Mouse (Mus musculus): ENCODE results near the gene Vwa7. TPM values are rescaled to one million over a fixed set of nuclear protein-coding genes. Genes with fewer than 3 reads are reported as not detected.

Gene Vwa7
- polyA plus RNA-seq, 1 experiment, result 0.38 TPM

DNA sequence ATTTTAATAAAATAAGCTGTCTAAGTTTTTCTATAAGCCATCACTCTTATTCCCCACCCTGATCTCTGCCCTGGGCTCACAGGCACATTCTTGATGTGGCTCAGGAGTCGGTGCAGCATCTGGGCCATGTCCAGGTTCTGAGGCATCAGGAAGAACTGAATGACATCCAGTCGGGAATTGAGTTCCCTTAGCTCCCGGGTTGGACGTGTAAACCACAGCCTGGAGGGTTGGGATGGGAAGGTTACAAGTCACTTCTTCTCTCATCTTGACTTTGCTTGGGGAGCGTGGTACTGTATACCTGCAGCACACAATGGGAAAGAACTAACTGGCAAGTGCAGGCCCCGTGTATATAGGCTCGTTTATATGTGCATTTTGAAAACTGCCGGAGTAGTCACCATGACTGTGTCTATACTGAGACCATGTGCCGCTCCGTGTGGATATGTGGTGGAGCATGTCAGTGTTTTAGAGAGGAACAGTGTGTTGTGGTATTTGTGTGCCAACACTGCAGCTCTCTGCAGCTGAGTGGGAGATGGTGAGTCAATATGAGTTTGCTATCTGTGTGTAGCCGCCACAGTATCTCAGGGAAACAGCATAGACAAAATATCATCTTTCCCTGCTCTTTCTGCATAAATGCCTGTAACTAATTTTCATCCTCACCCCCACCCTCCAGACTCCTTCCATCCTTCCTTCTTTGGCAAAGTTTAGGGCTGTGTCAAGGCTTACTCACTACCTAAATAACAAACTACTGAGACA is 22.9 kb downstream of the Vwa7 start:
- 89% methylated on average over 11 of the region's 11 CpGs for WGBS
- no peak for DNase-seq (ENCODE audit: low read depth, low spot score)

DNA sequence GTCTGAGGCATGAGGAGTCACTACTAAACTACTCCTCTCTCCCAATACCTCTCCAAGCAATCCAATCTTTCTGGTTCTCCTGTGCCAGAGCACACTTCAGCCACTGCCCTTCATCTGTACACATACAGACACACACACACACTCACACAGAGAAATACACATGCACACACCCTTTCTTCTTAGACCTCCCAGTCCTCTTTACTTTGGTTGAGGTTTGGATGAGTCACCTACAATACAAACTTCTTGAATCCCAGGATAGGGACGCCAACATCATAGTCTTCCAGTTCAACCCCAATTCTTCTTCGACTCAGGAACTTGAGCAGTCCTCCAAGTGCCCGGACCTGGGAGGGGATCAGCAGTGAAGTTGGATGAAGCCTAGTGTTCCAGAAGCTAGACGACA is 27.4 kb downstream of the Vwa7 start:
- WGBS, result 45% methylated on average over 4 of the region's 4 CpGs
- no peak for DNase-seq (ENCODE audit: low read depth, low spot score)

GRCm38 (mm10) chr17:35044904-35045806 is 28.8 kb downstream of the Vwa7 start:
- no peak for DNase-seq (ENCODE audit: low read depth, low spot score)
- 78% methylated on average over 7 of the region's 7 CpGs for WGBS

DNA sequence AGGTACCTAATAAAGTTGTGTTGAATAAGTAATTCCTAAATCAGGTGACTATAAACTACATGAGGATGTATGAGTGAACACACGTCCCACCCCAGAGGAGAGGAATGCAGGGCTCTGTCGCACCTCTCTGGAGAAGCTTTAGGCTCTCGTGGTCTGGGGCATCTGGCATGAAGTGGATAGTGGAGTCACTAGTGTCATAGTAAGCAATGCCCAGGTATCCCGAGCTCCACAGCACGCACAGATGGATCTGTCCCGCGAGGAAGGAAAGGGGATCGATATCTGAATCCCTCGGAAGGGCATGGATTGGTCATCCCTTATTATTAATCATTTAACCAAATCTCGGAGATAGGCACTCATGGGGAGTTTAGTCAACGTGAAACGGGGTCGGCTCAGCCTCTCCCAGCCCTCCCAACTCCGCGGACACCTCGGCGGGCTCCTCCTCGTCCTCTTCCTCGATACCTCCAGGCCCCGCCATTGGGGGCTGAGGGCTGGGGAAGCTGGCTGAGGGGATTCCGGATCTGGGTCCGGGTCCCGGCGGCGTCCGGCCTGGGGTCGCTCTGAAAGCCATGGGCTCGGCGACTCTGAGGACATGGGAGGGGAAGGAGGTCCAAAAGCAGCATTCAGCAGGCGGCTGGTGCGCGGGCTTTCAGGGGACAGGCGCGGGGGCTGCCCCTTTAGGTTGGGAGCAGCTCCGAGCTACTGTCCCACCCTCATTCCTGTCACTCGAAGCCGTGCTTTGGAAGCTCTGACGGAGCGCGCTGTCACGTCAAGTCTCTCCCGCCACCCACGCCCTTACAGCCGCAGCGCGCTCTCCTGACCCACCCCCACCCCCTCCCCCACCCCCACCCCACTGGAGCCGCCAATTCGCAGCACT is 29.7 kb downstream of the Vwa7 start:
- 4% methylated on average over 48 of the region's 48 CpGs for WGBS
- no peak for DNase-seq (ENCODE audit: low read depth, low spot score)

DNA sequence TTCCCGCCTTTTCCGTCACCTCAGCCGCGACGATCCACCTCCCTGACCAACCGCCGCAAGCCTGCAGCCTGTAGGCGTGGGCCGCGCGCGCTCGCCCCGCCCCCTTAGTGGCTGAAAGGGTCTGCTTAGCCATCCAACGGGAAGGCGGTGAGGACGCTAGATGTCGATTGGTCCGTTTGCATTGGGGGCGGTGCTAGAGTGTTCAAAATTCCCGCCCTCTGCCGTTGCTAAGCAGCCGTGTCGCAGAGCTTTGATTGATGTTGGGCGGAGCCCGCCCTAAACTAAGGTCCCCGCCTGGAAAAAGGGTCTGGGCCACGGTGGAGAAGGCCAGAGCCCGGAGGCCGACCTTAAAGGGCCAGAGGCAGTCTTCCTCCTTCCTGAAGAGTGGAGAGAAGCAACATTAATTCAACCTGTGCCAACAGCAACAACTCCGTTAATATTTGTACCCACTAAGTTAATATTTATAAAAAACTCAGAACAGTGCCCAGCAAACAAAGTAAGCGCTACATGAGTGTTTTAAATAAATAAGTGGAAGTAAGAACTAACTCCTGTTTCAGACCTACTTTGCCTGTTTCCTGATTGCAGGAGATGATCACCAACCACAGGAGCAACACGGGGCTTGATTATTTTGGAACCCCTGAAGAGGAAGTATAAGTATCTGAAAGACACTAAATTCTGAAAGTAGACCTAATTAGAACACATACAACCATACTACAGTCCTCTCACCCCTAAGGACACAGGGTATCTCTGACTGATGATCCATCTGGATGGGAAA is 30.5 kb downstream of the Vwa7 start, which contains the start of gene Msh5:
Msh5 (minus strand) TSS at position 65 of the 775 bp plus-strand sequence.
- no peak for DNase-seq (ENCODE audit: low read depth, low spot score)
- 1% methylated on average over 33 of the region's 33 CpGs for WGBS

DNA sequence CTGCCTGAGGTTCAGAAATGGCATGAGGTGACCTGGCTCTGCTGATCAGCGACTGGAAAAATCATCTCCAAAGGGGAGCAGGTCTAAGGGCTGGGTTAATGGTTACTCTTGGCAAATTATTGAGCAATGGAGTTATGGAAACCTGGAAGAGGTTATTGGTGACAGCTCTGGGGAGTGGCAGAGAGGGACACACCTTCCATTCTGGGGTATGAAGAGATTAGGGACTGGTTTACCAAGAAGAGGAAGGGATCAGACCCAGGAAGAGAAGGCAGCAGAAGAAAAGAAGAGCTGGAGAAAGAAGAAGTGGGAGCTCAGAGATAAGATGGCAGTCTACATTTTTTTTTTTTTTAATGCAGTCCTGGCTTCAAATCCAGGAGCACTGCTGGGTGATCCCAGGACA is 31.3 kb downstream of the Vwa7 start:
- DNase-seq (ENCODE audit: low read depth, low spot score), result no peak
- 9% methylated on average over 1 of the region's 1 CpGs for WGBS

DNA sequence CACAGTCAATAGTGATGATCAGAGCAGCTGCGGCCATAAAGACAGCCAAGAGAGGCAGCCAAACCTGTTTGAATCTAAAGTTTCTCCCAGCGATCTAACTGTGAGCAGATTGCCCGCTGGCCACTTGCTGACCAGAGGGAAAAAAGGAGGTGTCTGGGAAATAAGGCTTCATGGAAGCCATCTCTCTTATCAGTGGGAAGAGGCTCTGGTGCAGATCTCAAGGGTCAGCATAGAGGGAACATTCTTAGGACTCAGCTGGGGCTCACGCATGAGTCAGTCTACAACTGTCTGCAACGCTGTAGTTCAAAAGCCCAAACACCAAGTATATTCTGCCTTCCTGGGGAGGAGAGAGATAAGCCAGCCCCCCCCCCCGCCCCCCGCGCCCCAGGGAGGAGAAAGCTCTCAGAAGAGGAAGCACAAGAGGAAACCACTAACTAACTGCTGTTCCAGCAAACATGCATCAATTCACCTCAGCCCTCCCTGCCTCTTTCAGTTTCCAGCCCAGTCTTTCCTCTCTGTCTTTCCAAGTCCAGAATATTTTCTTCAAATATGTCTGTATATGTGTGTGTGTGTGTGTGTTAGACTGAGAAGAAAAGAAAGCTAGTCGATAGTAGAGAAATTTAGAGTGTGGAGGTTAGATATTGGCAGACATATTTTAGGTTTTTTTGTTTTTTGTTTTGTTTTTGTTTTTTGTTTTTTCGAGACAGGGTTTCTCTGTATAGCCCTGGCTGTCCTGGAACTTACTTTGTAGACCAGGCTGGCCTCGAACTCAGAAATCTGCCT is 32.0 kb downstream of the Vwa7 start:
- DNase-seq (ENCODE audit: low read depth, low spot score), result no peak
- WGBS, result 13% methylated on average over 11 of the region's 11 CpGs

DNA sequence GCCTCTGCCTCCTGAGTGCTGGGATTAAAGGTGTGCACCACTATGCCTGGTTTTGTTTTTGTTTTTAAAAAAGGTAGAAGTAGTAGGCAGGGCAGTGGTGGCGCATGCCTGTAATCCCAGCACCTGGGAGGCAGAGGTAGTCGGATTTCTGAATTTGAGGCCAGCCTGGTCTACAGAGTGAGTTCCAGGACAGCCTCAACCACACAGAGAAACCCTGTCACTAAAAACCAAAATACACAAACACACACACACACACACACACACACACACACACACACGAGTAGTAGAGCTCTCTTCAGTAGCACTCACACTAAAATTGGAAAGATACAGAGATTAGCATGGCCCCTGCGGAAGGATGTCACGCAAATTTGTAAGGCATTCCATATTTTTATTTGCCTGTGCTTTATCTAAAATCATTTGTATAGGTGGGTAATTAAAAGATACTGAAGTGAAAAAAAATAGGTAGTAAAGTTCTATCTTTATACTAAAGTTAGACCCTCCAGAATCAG is 32.6 kb downstream of the Vwa7 start:
- no peak for DNase-seq (ENCODE audit: low read depth, low spot score)
- WGBS, result 50% methylated on average over 5 of the region's 5 CpGs

GRCm38 (mm10) chr17:35049561-35050016 is 33.2 kb downstream of the Vwa7 start, which contains the start of gene Clic1:
TSS of gene Clic1 (plus strand) at chr17:35049966.
- 2% methylated on average over 11 of the region's 11 CpGs for WGBS
- DNase-seq (ENCODE audit: low read depth, low spot score), result no peak

DNA sequence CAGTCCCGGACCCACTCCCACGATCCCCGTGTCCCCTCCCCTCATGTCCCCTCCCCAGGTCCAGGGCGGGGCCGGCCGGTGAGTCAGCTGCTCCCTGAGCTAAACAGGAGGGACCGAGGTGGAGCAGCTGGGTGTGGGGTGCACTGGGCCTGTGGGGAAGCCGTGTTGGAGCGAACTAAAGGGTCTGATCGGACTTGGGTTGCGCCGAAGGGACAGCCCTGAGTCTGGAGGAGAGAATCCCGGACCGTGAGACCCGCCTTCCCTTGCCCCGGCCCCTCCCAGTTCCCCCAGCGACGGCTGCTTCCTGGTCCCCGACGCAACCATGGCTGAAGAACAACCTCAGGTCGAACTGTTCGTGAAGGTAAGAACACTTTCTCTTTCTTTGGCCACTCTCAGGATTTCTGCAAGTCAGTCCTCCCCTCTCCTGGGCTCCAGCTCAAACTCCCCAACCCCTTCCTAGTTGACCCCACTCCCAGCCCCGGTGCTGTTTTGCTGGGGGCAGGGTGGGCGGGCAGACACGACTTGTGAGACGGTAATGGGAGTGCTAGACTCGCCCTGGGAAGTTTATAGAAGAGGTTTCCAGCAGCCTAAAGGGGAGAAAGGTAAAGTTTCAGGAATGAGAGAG is 33.9 kb downstream of the Vwa7 start:
- 2% methylated on average over 27 of the region's 27 CpGs for WGBS

GRCm38 (mm10) chr17:35051156-35052086 is 35.0 kb downstream of the Vwa7 start:
- under 1% methylated on average over 21 of the region's 21 CpGs for WGBS
- no peak for DNase-seq (ENCODE audit: low read depth, low spot score)

More for the DNA sequence above, 33.9 kb downstream of the Vwa7 start:
- DNase-seq (ENCODE audit: low read depth, low spot score), result no peak

DNA sequence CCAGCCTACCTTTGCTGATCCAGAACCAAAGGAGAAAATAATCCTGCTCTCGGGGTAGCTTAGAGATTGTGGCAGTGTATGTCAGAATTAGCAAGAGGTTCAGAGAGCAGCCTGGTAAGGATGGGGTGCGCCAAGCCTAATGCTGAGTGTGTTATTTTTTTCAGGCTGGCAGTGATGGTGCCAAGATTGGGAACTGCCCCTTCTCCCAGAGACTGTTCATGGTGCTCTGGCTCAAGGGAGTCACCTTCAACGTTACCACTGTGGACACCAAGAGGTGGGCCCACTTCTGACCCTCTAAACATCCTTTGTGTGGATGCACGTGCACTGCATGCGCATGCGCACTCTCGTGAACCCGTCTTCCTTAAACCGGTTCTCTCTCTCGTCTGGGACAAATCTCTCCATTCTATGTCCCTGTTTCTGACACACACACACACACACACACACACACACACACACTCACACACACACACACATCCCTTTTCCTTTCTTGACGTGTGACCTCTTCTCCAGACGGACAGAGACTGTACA is 36.0 kb downstream of the Vwa7 start:
- WGBS, result 76% methylated on average over 12 of the region's 12 CpGs
- no peak for DNase-seq (ENCODE audit: low read depth, low spot score)

DNA sequence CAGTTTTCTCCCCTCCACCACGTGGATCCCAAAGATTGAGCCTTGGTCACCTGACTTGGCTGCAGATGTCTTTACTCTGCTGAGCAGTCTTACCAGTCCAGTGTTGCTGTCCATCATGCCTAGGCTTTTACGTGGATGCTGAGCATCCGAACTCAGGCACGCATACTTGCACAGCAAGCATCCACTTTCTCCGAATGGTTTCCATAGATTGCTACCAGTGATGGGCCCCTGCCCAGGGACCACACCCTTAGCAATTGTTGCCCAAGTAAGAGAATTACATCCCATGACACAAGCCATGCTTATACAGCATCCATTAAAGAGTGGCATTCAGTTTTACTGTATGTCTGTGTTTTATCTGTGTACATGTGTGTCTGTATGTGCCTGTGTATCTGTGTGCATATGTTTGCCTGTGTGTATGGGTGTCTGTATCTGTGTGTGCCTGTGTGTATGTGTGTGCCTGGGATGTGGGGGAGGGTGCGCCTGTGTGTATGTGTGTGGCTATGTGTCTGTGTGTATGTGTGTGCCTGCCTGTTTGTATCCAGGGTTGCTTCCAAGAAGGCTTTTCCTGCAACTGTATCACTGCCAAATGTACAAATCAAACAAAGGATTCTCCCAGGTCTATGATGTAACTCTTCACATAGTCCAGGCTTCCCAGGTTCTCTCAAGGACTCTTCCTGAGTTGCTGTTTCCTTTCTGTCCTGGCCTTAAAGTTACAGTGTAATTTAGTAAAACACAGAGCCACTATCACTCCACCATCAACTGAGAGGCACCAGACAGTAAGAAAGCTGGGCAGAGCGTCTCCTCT is 39.5 kb downstream of the Vwa7 start:
- 81% methylated on average over 7 of the region's 7 CpGs for WGBS
- no peak for DNase-seq (ENCODE audit: low read depth, low spot score)

- 74% methylated on average over 3 of the region's 3 CpGs for WGBS
- DNase-seq (ENCODE audit: low read depth, low spot score), result no peak
Measured at GRCm38 (mm10) chr17:35057090-35057489, 40.7 kb downstream of the Vwa7 start.

DNA sequence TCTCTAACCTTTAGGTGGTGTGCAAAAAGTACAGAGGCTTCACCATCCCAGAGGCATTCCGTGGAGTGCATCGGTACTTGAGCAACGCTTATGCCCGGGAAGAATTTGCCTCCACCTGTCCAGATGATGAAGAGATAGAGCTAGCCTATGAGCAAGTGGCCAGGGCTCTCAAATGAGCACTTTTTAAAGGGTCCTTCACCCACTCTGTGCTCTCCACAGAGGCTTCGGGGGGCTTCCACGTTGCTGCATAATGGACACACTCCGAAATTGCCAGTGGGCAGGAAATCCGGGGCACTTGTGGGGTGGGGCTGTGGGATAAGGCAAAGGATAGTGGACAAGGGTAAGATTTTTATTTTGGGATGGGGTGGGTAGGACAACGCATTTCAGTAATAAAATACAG is 41.9 kb downstream of the Vwa7 start:
- no peak for DNase-seq (ENCODE audit: low read depth, low spot score)
- 51% methylated on average over 9 of the region's 9 CpGs for WGBS
